Mouse (Mus musculus): ENCODE data around the gene Tbc1d17. TPM values are rescaled to one million over a fixed set of nuclear protein-coding genes. Genes with fewer than 3 reads are reported as not detected.
"Not testable (repeated sequence)": the region's sequence is repeated elsewhere in the genome, so short reads cannot be mapped to it uniquely, and the experiment has no call there.

The Tbc1d17 gene
- total RNA-seq (2021): 10 to 100 TPM; 87.9 to 92.0 TPM
- long read RNA-seq, experiment 1, full-length matches to known transcripts: 101 of 136 reads
- long read RNA-seq, experiment 1, partial matches to known transcripts: 8 of 136 reads
- long read RNA-seq, experiment 1, other reads (novel, unspliced or antisense): 27 of 136 reads
- long read RNA-seq, experiment 2, full-length matches to known transcripts: 116 of 194 reads
- long read RNA-seq, experiment 2, partial matches to known transcripts: 33 of 194 reads
- long read RNA-seq, experiment 2, other reads (novel, unspliced or antisense): 45 of 194 reads

DNA sequence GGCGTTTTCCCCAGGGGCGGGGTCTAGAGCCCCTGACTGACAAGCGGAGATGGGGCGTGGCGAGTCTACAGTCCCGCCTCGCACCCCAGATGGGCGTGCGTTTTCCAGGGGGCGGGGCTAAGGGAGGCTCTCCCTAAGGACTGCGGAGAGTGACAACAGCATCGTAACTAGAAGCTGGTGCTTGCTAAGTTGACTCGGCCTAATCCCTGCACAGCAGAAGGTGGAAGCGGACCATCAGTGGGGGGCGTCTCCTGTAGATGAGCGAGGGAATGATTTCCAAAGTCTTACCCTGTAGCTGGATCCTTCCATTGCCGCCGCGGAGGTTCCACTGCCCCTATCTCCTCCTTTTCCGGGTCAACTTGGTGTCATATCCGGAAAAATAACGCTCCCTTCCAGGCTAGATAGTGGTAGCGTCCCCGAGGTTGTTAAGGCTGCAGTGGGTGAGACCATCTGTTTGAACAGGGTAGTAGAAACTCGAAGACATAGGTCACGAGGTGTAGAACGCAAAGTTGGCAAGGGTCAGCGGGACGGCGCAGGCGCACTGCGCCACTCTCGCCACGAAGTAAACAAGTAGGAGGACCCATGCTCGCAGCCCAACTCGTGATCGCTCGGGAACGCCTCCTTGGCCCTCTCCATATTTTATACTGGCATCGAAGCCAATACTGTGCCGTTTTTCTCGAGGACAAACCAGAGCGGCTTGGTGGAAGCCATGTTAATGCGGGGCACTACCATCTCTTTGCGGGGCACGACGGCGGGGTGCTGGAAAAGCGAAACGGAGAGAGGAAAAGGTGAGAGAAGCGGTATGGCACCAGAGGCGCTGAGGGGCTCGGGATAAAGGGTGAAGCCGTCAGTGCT lies at the start of gene Tbc1d17, which contains the start of gene Akt1s1:
Gene Tbc1d17 (minus strand): TSS at position 519 of the 855 bp plus-strand sequence.
Gene Akt1s1 (plus strand): TSS at position 431 of the 855 bp plus-strand sequence.
- peak; percentile 90 to 97 for DNase-seq (ENCODE audit: low spot score in 2 of 2)

DNA sequence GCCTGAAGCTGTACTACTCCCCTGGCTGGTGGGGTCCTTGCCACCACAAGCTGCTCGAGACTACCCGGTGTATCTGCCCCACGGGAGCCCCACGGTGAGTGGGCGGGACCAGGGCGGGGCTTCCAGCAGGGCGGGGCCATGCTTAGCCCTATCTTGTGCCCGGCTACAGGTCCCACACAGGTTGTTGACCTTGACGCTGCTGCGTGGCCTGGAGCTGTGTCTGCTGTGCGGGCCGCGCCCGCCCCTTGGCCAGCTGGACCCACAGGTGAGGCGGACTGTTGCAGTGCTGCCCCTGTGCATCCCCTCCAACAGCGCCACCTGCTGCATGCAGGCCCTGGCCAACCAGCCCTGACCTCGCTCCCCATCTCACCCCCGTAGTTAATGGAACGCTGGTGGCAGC lies 49.7 kb upstream of the Tbc1d17 start:
- no peak for DNase-seq (ENCODE audit: low spot score in 2 of 2)

DNA sequence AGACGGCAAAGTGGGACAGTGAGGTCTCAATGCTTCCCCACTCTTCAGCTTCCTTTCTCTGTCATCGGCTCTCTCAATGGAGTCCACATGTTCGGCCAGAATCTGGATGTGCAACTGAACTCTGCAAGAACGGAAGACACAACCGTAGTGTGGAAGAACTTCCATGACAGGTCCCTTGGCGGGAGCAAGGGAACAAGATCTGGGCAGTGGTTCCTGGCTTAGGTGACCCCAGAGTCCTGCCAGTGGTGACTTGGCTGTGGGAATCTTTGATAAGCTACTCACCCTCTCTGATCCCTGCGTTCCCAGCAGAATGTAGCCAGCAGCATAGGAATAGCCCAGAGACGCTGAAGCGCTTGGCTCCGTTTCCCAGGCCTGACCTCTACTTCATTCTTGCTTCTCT lies 47.6 kb upstream of the Tbc1d17 start:
- no peak for DNase-seq (ENCODE audit: low spot score in 2 of 2)

DNA sequence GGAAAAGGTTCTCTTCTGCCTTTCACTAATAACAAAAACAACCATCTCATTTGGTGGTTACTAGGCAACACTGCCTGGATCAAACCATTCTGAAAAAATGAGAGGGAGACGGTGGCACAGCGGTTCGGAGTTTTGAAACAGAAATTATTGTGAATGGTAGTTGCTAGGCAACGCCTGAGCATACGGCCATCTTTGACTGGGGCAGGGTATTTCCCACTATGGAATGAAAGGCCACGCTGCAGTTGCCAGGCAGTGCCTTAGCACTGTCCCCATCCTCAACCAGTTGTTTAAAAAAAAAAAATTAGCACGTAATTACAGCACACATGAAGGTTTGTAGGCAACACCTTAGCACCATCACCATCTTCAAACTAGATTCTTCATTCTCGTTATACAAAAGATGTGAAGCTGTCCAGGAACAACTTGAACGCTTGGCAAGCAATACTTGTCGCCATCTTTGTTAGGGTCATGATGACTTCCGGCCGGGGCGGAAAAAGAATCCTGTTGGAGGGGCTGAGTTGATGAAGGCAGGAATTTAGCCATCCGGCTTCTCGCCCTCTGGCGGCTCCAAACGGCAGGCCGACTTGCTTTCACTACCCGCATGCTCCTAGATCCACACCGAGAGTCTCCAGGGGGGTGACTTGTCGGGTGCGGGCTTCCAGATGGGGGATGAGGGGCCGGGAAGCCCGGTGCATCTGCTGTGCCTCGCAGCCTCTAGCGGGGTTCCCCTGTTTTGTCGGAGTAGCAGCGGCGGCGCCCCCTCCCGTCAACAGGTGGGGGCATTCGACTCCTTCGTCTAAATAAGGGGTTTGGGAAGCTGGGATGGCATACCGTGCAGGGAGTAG lies 46.9 kb upstream of the Tbc1d17 start, which contains the start of gene Fuz:
Gene Fuz (plus strand): TSS at position 487 of the 842 bp plus-strand sequence.
- peak; percentile 63 to 82 for DNase-seq (ENCODE audit: low spot score in 2 of 2)

DNA sequence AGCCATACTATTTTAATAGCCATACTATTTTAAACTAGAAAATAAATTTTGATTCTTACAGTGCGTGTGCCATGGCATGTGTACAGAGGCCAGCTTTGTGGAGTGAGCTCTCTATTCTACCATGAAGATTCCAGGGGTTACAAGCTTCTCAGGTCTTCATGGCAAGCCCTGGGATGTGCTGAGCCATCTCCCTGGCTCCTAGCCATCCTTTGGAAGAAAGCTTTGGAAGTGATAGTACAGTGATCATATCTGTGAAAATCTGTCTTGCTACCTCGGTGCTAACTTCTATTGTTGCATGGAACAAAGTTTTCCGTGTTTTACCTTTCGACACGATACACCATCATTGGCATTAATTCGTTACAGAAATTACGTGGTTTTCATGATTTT lies 46.3 kb upstream of the Tbc1d17 start:
- DNase-seq (ENCODE audit: low spot score in 2 of 2): no peak

DNA sequence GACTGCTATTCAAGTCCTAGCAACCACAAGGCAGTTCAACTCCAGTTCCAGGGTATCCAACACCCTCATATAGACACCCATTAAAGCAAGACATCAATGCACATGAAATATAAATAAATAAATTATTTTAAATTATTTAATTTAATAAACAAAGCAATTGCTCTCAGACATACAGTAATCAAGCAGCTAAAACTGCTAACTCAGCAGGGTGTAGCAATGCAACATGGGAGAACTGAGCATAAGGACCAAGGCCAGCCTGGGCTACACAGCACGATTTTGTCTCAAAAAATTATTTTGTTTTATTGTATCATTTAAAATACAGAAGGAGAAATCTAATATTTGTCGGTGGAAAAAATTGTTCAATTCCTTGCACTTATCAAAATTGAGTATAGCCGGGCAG lies 45.3 kb upstream of the Tbc1d17 start:
- DNase-seq (ENCODE audit: low spot score in 2 of 2): no peak

DNA sequence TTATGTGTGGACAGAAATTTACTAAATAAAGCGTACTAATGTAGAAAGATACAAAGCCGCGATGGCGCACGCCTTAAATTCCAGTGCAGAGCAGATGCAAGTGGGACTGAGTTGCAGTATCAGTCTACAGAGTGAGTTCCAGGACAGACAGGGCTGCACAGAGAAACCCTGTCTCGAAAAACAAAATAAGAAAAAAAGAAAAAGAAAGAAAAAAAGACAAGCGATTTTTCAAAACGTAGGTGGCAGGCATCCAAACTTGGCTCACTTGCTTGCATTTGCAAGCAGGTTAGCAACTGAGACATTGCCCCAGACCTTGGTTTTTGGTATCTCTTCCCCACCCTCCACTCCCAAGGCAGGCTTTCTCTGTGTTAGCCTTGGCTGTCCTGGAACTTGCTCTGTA lies 44.3 kb upstream of the Tbc1d17 start:
- DNase-seq (ENCODE audit: low spot score in 2 of 2): no peak

DNA sequence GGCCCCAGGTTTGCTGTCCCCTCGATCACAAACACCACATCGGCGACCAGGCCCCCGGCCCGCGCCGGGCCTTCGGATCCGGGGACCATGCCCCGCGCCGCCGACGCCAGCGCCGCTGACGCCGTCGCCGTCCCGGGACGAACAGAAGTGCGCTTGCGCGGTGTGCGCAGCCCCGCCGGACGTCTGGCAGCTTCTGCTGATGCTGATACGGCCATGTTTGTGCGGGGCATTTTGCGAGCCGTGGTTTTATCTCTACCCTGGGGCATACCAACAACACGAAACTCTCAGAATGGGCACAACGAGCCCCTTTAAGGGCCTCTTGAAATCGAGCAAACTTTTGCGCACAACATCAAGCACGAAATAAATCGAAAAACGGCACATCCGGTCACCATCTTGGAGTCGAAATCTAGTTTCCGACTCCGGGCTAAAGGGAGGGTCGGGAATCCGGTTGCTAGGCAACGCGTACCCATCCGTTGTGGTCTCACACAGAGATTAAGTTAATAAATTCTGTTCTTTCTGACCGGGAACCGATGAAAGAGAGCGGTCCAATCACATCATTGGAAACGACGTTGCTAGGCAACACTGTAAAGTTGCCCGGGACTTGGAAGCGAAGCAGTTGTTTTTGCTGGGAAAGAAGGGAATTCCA lies 43.5 kb upstream of the Tbc1d17 start, which contains the start of gene Med25:
Gene Med25 (minus strand): TSS at position 437 of the 646 bp plus-strand sequence.
- peak; percentile 70 to 82 for DNase-seq (ENCODE audit: low spot score in 2 of 2)

DNA sequence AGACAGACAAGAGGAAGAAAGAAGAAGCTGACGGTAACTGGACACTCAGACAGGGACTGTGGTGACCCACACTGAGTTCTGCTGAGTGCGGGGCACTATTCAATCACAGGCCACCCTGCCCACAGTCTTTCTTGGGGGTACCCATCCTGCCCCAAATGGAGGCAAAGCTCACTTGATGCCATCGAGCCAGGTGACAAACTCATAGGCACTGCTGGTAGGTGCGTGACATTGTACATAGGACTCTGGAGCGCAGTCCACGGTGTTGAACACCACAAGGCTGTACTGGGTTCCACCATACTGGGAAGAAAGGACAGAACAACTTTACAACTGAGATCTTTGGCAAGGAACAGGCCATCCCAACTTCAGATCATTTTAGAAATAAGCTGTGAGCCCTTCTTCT lies 42.7 kb upstream of the Tbc1d17 start:
- no peak for DNase-seq (ENCODE audit: low spot score in 2 of 2)

DNA sequence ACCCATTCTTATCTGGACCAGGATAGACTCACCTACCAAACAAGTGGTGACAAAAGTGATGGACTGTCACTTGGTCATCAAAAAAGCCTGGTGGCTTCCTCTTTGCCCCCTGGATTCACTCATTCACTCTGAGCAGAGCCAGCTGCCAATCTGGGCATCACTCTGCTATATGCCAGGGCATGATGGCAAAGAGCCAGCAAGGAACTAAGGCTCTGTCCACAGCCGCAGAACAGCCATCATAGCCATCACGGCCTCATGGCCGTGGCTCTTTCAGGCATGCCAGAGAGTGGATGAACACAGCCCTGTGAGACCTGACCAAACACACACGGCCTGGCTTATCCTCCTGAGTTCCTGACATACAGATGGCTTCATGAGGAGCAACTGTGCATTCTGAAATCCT lies 41.9 kb upstream of the Tbc1d17 start:
- no peak for DNase-seq (ENCODE audit: low spot score in 2 of 2)

DNA sequence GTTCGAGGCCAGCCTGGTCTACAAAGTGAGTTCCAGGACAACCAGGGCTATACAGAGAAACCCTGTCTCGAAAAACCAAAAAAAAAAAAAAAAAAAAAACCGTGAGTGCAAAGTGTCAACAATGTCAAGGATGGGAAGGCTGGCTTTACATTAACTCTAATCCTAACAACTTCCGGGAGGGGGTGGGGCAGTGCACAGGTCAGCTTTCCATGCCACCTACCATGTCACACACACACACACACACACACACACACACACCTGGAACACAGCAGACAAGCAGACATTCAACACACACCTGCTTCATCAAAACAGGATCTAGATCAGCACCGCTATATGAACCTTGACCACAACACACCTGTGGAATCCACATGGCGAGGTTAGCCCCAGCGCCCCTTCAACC lies 41.3 kb upstream of the Tbc1d17 start:
- DNase-seq (ENCODE audit: low spot score in 2 of 2): no peak

DNA sequence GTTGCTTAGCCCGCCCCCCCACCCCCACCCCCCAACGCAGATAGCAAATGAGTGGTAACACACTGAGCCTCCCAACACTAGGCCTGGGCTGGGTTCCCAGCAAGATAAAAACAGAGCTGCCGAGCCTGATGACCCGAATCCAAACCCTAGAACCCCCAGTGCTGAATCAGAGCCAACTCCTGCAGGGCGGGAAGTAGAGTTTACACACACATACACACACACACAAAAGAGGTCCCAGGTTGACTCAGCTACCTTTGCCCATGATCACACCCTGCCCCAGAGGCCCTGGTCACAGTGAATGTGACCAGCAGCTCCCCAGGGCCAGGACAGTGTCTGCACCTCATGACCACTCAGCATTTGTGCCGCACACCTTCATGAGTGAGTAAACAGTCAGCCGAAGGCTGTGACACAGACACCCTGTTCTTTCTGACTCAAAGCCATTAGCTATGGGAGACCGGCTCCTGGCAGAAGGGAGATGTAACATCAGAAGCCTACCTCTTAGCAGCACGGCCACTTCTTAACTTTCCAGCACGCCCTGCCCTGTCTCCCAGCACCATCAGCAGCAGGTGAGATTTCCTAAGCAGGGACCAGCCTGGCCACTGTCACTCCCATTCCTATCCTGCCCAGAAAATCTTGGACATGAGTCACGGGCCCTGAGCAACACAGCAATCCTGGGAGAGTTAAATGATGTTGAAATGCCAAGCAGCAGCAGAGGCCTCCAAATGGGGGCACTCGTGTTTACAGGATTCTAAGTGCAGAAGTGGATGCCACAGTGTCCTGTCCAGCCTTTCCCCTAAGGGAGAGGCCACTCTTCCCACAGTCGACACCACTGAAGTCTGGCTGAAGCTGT lies 39.6 kb upstream of the Tbc1d17 start:
- no peak for DNase-seq (ENCODE audit: low spot score in 2 of 2)

DNA sequence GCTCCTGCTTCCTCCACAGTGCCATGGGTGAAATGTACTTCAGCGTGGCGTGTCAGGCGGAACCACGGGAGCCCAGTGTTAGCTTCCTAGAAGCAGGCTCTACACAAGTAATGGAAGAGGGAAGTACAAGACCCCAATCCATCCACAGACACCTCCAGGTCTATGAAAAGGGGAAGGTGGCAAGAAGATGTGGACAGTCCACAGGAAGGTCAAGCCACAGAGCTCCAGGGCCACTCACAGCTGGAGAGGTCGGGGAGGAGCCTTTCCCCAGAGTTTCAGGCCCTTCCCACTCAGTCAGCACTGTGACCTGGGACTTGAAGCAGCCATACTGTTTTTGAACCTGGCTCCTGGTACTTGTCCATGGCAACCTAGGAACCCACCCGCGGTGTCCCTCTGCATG lies 38.1 kb upstream of the Tbc1d17 start:
- no peak for DNase-seq (ENCODE audit: low spot score in 2 of 2)

DNA sequence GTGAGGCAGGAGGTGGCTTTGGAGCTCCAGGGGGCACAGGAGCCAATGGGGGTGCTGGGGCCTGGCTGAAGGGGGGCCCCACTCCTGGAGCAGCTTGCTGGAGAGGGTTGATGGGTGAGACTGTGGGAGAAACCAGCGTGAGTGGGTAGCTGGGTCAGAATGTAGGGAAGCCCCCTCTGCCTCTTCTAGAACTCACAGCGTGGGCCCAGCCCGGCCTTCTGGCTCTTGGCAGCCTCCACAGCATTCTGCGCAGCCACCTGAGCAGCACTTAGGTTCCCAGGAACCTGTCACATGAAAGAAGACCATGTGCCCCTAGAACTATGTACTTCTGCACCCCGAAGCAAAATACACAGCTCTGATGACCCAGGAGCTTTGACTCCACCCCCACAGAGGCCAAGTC lies 35.8 kb upstream of the Tbc1d17 start:
- DNase-seq (ENCODE audit: low spot score in 2 of 2): no peak

DNA sequence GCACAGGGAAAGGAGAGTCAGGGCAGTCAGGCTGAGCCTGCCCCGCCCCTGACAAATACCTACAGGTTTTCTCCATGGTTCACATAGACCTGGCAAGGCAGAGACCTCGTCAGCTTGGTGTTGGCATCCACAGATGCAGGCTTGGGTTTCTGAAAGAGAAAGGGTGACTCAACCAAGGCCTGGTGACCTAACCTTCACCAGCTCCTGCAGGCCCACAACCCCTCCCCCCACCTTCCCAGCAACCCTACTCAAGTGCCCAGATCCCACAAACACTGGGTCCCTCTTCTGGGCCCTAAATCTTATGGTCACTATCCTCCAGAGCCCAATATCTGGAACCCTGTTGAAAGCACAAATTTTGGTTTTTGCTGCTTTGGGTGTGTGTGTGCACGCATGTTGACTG lies 34.2 kb upstream of the Tbc1d17 start:
- DNase-seq (ENCODE audit: low spot score in 2 of 2): no peak

DNA sequence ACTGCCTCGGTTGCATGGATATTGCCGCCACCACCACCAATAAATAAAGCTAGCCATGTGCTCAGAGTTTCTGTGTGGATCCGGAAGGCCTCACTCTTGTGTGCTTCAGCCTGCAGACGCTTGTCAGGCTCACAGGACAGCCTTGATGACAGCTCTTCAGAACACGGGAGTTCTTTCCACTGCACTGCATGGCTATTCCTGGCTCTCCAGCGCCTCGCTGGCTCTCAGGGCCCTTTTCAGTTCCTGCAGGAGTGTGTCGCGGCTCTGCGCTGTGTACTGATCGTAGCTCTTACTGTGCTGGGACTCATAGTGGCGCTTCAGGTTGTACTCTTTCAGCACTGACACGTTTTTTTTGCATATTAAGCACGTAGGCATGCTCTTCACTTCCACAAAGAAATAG lies 29.0 kb upstream of the Tbc1d17 start:
- no peak for DNase-seq (ENCODE audit: low spot score in 2 of 2)

DNA sequence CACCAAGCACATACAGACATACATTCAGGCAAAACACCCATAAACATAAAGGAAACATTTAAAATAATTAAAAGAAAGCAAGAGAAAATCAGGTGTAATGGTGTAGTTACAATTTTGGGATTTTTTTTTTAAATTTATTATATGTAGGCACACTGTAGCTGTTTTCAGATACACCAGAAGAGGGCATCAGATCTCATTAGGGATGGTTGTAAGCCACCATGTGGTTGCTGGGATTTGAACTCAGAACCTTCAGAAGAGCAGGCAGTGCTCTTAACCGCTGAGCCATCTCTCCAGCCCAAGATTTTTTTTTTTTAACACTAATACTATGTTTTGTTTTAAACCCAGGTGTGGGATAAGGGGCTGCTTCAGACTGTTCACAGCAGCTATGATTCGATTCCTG lies 22.9 kb upstream of the Tbc1d17 start:
- DNase-seq (ENCODE audit: low spot score in 2 of 2): not testable (repeated sequence)

DNA sequence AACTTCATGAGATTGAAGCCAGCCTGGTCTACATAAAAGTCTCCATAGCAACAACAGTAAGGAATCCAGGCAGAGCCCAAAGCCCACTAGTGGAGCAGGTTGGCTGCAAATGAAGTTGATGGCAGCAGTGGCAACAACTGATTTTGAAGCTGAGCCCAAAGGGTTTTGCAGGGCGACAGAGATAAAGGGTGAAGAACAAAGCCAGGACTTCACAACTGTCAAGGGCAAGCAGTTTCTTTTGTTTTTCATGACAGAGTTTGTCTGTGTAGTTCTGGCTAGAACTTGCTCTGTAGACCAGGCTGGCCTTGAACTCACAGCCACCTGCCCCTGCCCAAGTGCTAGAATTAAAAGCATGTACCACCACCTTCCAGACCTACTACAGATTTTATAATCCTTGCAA lies 22.3 kb upstream of the Tbc1d17 start:
- no peak for DNase-seq (ENCODE audit: low spot score in 2 of 2)

DNA sequence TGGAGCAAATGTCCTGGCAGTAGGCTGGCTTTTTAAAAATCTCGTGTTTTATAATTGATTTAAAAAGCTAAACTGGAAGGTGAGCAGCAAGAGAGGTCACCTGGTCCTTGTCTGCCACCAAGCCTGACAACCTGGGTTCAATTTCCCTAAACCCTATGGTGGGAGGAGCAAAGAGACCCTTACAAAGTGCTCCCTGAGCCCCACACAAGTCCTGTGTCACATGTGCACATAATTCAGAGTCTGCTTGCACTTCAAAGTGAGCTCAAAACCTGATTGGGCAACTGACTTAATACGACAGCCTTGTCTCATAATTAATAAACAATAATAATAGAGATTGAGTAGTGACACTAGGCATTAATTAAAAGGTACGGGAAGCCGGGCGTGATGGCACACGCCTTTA lies 21.7 kb upstream of the Tbc1d17 start:
- no peak for DNase-seq (ENCODE audit: low spot score in 2 of 2)

Data from adrenal gland, postnatal 4 days (tissue).